Mouse (Mus musculus) frontal cortex, postnatal 25 days (tissue): ENCODE measurements around the gene Gm7347.
"Not testable (repeated sequence)": the region's sequence is repeated elsewhere in the genome, so short reads cannot be mapped to it uniquely, and the experiment has no call there.

ENCODE experiments used
- DNase-seq, 2 experiments: peaks; one replicate each; pipeline ENCODE4 v3.0.0; 2022; ENCODE audit warnings: low spot score in 2 of 2

Gm7347 gene

DNA sequence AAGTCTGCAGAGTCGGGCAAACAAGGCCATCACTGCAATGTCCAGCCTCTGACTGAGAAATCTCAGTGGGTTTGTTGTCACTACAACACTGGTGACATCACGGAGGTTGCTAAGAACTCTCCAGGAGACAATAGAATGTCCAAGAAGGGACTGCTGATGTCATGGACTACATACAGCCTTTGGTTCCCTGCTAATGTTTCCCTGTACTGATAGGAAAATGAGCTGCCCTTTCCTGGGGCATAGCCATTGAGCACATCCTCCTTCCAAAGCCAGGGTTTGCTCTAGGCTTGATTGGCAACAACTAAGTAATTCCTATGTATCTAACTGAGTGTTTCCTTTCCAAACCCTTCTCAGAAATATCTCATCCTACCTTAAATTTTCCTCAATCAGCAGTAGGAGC is at the start of gene Gm7347:
Gm7347 (minus strand) TSS at position 101 of the 400 bp plus-strand sequence.
- not testable (repeated sequence) for DNase-seq

DNA sequence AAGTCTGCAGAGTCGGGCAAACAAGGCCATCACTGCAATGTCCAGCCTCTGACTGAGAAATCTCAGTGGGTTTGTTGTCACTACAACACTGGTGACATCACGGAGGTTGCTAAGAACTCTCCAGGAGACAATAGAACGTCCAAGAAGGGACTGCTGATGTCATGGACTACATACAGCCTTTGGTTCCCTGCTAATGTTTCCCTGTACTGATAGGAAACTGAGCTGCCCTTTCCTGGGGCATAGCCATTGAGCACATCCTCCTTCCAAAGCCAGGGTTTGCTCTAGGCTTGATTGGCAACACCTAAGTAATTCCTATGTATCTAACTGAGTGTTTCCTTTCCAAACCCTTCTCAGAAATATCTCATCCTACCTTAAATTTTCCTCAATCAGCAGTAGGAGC is 46.9 kb upstream of the Gm7347 start, which contains the start of gene 5031410I06Rik:
5031410I06Rik (minus strand) TSS at position 101 of the 400 bp plus-strand sequence.
- not testable (repeated sequence) for DNase-seq

DNA sequence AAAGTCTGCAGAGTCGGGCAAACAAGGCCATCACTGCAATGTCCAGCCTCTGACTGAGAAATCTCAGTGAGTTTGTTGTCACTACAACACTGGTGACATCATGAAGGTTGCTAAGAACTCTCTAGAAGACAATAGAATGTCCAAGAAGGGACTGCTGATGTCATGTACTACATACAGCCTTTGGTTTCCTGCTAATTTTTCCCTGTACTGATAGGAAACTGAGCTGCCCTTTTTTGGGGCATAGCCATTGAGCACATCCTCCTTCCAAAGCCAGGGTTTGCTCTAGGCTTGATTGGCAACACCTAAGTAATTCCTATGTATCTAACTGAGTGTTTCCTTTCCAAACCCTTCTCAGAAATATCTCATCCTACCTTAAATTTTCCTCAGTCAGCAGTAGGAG is 30.8 kb upstream of the Gm7347 start, which contains the start of gene Gm10471:
Gm10471 (minus strand) TSS at position 101 of the 400 bp plus-strand sequence.
- DNase-seq, result not testable (repeated sequence)

DNA sequence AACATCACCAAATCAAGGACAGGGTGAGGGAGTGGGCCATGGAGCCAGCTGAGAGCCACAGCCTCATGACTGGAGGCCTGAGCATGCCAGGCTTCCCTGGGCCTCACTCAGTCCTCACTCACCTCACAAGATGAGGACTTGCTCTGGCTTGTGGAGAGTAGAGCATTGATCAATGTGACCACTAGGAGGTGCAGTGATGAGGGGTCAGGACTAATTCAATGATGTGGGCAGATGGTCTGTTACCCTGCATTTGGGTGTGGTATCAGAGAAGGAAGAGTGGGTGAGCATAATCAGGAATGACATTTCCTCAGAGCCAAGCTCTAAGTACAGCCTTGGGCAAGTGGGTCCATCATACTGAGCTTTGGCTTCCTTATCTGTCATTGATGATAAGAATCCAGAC is 20.6 kb upstream of the Gm7347 start:
- DNase-seq, result not testable (repeated sequence)

DNA sequence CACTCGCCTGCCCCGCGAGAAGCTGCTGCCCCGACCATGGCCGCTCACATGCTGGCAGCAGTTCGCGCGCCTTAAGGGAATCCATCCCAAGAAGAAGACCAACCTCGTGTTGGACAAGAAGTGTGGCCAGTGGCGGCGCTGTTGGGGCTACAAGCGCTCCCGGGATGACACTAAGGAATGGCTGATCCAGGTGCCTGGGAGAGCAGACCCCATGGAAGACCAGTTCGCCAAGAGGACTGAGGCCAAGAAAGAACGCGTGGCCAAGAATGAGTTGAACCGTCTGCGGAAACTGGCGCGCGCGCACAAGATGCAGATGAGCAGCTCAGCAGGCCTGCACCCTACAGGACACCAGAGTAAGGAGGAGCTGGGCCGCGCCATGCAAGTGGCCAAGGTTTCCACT is 12.3 kb upstream of the Gm7347 start:
- no peak for DNase-seq

DNA sequence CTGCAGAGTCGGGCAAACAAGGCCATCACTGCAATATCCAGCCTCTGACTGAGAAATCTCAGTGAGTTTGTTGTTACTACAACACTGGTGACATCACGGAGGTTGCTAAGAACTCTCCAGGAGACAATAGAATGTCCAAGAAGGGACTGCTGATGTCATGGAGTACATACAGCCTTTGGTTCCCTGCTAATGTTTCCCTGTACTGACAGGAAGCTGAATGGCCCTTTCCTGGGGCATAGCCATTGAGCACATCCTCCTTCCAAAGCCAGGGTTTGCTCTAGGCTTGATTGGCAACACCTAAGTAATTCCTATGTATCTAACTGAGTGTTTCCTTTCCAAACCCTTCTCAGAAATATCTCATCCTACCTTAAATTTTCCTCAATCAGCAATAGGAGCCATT is 18.9 kb downstream of the Gm7347 start, which contains the start of gene Speer4a:
Speer4a (minus strand) TSS at position 101 of the 400 bp plus-strand sequence.
- DNase-seq, result not testable (repeated sequence)

DNA sequence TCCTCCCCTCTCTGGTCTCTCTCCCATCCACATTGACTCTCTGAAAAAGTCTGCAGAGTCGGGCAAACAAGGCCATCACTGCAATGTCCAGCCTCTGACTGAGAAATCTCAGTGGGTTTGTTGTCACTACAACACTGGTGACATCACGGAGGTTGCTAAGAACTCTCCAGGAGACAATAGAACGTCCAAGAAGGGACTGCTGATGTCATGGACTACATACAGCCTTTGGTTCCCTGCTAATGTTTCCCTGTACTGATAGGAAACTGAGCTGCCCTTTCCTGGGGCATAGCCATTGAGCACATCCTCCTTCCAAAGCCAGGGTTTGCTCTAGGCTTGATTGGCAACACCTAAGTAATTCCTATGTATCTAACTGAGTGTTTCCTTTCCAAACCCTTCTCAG is 35.6 kb downstream of the Gm7347 start, which contains the start of gene Gm5862:
Gm5862 (minus strand) TSS at position 101 of the 400 bp plus-strand sequence.
- DNase-seq, result not testable (repeated sequence)

DNA sequence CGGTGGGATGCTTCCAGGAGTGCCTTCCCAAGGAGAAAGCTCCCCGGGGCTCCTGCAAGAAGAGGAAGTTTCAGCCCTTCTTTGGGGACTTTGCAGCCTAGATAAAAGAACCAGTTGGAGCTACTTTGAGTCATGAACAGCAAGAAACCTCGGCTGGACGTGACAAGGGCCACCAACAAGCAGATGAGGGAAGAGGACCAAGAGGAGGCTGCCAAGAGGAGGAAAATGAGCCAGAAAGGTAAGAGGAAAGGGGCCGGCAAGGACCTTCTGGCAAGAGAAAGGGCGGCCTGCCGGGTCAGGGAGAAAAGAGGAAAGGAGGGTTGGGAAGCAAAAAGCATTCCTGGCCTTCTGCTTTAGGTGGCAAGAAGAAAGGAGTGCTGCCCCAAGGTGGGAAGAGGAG is 50.7 kb downstream of the Gm7347 start:
- DNase-seq, result not testable (repeated sequence)

DNA sequence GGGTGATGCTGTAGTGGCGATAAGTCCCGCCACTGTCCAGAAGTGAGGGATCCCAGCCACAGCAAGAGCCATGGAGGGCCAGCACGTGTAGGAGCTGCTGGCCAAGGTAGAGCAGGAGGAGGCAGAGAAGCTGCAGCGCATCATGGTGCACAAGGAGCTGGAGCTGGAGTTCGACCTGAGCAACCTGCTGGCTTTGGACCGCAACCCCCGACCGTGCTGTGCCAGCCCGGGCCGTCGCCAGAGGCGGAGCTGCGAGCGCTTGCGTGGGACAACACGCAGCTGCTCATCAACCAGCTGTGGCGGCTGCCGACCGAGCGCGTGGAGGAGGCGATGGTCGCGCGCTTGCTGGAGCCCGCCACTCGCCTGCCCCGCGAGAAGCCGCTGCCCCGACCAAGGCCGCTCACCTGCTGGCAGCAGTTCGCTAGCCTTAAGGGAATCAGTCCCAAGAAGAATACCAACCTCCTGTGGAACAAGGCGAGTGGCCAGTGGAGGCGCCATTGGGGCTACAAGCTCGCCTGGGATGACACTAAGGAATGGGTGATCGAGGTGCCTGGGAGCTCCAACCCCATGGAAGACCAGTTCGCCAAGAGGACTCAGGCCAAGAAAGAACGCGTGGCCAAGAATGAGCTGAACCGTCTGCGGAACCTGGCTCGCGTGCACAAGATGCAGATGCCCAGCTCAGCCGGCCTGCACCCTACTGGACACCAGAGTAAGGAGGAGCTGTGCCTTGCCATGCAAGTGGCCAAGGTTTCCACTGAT is 51.3 kb downstream of the Gm7347 start:
- DNase-seq, result peak in 1 of 2 experiments; percentile 4

DNA sequence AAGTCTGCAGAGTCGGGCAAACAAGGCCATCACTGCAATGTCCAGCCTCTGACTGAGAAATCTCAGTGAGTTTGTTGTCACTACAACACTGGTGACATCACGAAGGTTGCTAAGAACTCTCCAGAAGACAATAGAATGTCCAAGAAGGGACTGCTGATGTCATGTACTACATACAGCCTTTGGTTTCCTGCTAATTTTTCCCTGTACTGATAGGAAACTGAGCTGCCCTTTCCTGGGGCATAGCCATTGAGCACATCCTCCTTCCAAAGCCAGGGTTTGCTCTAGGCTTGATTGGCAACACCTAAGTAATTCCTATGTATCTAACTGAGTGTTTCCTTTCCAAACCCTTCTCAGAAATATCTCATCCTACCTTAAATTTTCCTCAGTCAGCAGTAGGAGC is 53.7 kb downstream of the Gm7347 start, which contains the start of gene Gm1979:
Gm1979 (minus strand) TSS at position 101 of the 400 bp plus-strand sequence.
- DNase-seq, result not testable (repeated sequence)
